Mouse (Mus musculus) heart, adult 18-20 months (tissue): ENCODE results near the gene Nav1. TPM values are rescaled to one million over a fixed set of nuclear protein-coding genes. Genes with fewer than 3 reads are reported as not detected.
"Not testable (repeated sequence)": the region's sequence is repeated elsewhere in the genome, so short reads cannot be mapped to it uniquely, and the experiment has no call there.

Source experiments
- DNase-seq, 2 experiments: peaks; one replicate each; pipeline ENCODE4 v3.0.0; 2021 to 2022; ENCODE audit warnings: mixed read lengths in 1 of 2
- total RNA-seq, 2 experiments: library from RNA; stranded (reverse); gene quantifications; 2 replicates each; pipeline ENCODE4 v1.2.3; 2021

The Nav1 gene
- total RNA-seq, 2 experiments from 2014 or later, result 16.3 to 16.7 TPM

DNA sequence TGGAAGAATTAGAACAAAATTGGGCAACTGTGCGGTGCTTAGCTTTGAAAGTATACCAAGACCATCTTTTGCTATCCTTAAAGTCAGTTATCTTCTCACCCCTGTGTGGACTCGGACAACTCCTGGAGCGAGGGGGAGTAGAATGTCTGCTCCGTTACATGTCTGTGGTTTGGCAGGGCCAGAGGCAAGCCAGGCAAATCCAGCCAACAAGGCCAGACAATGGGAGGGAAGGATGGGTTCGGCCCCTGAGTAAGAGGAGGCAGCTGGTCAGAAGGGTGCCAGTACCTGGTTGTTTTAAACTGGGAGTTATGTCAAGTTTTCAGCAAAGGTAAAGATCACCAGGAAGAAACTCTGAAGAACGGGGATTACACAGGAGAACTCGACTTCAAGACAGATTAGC lies 121.9 kb downstream of the Nav1 start:
- peak in 1 of 2 experiments; percentile 45 for DNase-seq

DNA sequence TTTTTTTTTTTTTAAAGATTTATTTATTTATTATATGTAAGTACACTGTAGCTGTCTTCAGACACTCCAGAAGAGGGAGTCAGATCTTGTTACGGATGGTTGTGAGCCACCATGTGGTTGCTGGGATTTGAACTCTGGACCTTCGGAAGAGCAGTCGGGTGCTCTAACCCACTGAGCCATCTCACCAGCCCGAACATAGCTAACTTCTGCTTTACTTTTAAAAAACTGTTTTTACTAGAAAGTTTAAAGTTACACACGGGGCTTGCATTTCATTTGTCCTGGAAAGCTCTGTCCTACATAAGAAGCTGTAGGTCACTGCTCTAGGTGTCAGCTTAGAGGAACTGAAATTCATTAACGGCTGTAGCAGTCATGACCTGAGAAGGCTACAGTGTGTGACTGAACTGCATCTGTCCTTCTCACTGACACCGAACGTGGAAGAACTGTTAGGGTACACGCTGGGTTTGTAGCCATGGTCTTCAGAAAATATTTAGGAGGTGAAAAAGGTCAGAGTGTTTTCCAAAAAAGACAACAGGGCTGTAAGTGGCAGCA lies 122.5 kb downstream of the Nav1 start:
- DNase-seq, result not testable (repeated sequence)

DNA sequence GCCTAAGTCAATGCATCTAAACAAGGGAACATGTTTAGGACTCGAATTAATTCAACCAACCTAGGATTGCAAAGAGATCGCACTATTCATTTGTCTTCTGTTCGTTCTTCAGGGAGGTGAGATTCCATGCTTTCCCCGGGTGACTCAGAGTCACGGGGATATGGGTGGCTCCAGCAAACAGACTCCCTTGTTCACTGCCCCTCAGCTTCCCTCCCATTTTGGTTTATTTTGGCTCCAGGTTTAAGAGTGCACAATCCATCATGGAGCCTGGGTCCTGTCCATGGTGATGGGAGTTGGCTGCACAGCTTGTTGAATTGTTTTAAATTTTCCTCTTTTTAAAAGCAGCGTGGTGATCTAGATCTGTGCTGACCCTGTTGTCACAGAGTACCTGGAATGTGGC lies 123.1 kb downstream of the Nav1 start:
- peak in 1 of 2 experiments; percentile 35 for DNase-seq

DNA sequence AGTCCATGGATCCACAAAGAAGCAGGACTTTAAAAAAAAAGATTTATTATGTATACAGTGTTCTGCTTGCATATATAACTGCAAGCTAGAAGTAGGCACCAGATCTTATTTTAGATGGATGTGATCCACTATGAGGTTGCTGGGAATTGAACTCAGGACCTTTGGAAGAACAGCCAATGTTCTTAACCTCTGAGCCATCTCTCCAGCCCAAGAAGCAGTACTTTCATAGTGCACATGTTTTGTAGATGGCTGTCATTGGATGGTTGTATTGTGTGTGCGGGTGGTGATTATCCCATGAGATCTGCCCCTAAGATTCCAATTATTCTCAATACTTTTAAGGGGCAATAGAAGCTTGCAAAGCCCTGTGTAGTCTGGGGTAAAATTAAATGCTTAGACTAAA lies 124.4 kb downstream of the Nav1 start:
- DNase-seq, result no peak

DNA sequence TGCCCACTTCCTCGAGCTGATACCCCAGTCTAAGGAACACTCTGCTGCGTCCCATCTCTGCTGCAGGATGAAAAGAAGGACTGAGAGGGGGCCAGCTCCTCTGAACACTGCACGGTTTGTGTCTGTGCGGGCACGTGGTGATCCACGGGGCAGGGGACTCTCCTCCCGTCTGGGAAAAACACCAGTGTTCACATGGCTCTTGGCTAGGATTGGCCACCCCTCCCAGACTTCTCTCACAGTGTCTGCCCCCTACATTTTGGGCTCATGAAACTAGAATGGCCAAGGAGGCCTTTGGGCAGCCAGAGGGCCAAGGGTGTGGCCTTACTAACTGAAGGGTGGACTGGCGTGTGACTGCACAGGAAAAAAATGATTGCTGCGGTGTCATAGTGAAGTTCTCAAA lies 125.4 kb downstream of the Nav1 start:
- peak in 1 of 2 experiments; percentile 38 for DNase-seq

DNA sequence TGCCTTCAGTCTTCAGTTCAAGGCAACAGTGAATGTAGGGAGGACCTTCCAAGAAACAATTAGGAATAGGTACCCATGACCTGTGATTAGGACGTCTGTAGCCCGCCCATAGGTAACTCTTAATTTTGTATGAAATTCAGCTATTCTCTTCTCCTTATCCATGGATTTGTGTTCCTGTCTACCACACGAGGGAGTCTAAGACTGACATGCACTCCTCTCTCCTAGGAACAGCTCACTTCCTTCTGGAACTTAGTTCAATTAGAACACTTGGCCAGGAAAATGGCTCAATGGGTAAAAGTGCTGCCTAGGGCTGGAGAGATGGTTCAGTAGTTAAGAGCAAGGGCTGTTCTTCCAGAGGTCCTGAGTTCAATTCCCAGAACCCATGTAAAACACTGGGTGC lies 126.3 kb downstream of the Nav1 start:
- DNase-seq, result no peak

DNA sequence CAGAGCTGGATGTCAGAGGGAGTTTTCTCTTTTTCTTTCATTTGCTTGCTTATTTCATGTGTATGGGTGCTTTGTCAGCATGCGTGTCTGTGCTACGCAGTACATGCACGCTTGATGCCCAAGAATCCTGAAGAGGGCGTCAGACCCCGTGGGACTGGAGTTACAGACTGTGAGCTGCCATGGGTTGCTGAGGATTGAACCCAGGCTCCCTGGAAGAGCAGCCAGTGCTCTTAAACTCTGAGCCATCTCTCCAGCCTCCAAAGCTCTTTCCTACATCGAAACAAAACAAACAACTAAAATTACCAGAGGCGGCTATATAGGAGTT lies 131.6 kb downstream of the Nav1 start:
- DNase-seq, result no peak

DNA sequence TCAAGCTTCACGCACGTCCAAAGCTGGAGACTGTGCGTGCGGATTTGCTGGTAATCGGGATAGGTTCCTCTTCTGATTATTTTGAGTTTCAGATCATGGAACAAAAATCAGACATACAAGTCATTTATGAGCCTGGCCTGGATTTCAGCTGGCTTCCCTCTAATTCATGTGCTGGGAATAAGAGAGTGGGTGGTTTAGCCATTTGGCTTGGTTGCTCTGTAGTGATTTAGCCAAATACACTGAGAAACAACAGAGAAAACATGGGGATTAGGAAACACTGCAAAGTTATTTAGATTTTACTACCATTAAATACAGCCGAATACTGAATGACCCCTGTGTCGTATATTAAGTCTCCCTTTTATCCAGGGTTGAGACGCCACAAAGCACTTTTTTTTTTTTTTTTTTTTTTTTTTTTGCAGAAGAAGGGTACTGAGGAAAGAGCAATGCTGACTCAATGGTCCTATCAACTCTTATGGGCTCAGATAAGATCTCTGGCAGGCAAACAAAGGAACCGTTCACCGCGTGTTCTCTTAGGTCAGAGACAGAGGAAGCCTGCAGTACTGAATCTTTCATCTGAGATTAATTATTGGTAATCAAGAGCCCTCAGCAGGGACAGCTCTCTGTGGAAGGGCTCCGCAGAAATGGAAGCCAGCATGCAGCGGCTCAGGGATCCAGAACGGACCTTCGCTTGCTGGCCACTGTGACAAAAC lies 132.1 kb downstream of the Nav1 start:
- peak in 1 of 2 experiments; percentile 57 for DNase-seq

DNA sequence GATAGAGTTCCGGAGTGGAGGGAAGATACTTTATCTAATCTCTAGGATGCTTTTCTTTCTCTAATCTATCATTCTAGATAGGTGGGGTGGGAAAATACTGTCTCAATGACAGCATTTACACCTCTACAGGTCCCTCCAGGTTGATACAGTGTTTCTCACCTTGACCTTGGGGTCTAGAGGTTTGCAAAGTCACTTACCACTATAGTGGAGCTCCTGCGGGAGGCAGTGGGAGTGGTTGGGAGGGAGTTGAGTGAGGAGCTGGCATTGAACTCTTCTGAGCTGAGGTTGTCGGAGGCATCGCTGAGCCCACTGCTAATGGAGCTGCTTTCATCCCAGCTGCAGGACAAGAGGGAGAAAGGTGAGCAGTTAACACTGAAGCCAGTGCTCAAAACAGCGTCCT lies 134.6 kb downstream of the Nav1 start:
- DNase-seq, result no peak

DNA sequence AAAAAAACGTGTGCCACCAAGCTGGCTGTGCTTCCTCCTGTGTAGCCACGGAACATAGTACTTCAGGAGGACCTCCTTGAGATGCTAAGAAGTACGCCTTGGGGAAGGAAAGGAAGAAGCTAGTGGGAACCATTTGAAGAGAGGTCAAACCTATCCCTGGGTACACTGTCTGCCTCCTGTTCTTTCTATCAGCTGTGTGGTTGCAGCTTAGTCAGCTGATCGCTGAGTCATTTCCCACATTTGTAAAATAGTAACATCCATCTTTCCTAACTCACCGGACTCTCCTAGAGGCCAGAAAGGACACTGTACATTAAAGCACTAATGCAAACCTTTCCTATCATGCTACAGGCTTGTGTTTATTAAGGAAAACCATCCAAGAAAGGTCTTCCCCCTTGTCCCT lies 135.4 kb downstream of the Nav1 start:
- no peak for DNase-seq

DNA sequence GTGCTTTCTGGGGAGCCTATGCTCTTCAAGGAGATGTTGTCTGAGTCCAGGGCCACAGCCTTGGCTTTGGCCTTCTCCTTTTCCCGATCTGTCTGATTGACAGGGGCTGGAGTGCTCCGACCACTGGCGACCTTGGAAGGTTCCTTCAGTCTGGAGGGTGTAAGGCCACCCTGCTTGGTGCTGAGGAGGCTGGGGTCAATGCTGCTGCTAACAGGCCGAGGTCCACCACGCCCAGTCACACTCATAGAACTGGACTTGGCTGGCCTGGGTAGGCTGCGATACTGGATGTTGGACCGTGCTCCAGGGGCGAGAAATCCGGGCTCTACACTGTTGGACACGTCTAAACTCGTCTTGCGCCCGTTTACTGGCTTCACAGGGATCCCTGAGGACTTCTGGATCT lies 136.5 kb downstream of the Nav1 start:
- no peak for DNase-seq

DNA sequence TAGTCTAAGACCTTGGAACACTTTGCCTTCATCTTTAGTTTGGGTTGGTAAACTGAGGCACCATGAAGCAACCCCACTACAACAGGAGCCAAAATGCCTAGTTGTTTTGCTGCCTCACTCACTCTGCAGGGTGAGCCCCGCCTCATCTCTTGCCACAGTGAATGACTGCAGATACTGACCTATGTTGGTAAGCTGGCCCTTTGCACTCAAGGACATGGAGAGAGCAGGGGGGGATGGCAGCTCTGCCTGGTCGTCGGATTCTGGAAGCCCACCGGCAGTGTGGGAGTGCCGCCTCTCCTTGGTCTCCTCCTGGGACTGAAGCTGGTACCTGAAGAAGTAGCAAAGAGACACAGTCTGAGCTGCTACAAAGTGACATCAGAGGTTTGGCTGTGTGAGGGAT lies 139.6 kb downstream of the Nav1 start:
- DNase-seq, result no peak

DNA sequence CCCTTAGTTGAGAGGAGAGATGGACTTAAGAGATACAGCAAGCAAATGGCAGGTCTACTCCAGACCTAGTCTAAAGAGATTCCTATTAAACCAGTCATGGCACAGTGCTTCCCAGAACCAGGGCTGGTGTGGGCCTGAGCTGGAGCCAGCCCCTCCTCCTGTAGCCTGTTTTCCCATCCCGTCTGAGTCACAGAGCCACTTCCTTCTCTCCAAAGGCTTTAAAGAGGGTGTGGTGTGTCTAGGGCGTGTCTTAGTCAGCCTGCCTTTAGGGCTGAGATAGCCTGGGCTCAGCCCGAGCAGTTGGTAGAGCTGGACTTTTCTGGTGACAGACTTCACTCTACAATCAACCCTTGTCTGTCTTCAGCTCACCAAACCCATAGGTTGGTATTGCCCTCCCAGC lies 140.2 kb downstream of the Nav1 start:
- DNase-seq, result peak; percentile 44 to 78

DNA sequence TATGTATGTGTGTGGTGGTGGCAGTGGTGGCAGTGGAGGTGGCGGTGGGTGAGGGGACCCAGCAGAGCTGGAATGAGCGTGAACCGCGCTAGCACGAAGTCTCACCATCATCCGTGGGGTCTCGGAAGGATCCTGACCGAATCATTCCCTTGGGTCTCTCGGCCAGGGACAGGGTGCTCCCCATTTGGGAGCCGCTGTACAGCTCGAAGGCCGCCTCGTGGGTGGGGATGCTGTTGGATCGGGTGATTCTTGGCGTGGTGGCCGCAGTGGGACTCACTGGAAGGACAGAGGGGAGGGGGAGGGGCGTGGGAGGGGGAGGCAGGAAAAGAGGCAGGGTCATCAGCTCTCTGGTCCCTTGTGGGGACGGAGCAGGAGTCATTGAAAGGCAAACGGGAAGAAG lies 141.4 kb downstream of the Nav1 start:
- no peak for DNase-seq

DNA sequence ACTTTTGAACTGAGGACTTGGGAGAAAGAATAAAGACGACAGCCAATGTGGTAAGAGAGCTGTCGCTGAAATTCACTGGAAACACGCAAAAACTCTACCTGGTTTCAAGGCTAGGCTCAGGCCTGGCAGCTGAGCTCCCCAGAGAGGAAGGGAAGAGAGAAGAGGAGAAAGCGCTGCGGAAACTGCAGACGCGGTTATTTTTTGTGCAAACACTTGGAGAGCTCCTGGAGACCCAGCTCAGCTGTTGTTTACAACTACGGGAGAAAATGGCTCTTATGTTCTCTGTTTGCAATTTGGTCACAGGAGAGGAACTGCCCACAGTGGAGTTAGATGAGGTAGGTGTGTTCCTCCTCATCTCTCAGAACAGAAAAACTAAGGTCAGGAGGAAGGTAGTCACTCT lies 144.4 kb downstream of the Nav1 start:
- no peak for DNase-seq

DNA sequence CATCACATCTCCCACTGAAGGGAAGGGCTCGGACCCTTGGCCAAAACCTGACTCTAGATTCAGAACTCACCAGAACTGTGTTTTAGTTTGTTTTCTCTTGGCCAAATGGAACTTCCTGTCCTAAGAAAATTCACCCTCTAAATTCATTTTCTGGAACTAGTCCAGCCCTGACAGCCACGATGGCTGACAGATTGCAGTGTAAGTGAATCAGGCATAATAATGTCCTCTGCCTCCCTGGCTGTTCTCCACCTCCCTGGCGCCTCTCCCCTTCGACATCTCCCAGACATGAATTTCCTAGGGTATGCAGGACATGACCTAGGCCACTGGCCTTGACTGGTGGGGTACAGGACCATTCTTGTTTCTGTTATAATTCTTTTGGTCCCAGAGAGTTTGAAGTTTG lies 144.8 kb downstream of the Nav1 start:
- DNase-seq, result peak; percentile 64 to 69

DNA sequence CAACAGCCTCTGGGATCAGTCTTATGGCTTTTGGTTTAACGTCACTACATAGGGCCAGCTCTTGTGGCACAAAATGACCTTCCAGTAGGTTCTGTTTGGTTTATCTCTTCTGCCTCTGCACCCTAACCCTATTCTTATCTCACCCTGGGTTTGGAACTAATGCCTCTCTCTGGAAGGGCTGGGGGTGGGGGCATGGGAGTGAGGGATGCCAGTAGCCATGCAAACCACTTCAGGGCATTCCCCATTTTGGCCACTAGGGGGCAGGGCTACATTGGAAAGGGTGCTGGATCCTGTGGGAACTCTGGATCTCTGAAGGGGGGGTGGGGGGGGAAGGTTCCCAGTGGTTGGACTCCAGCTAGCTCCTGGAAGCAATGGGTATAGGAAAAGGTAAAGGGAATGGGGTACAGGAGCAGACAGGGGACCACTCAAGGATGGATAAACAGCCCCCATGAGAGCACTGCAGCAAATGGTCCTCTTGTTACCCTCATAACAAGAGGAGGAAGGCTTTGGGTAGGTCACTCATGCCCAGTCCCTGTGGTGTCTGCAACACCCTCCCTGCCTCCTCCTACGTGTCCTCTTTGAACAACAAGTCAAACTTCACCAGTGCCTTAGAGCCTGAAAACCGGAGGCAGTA lies 145.9 kb downstream of the Nav1 start:
- peak; percentile 69 to 91 for DNase-seq

DNA sequence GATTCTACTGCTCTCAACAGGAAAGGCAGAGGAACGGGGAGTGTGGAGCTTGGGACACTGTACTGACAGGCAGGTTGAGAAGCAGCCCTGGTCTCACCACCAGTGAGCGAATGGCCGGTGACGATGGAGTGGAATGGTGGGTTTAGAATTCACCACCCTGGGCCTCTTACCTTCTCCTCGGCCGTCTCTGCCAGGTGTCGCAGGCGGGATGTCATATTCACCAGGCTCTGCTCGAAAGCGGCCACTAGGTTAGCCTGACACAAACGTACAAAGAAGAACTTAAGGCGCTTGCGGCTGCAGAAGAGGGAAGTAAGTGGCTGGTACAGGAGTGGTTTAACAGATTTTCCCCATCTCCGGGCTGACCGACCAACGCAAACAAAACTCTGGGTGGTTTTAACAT lies 146.6 kb downstream of the Nav1 start:
- DNase-seq, result no peak

DNA sequence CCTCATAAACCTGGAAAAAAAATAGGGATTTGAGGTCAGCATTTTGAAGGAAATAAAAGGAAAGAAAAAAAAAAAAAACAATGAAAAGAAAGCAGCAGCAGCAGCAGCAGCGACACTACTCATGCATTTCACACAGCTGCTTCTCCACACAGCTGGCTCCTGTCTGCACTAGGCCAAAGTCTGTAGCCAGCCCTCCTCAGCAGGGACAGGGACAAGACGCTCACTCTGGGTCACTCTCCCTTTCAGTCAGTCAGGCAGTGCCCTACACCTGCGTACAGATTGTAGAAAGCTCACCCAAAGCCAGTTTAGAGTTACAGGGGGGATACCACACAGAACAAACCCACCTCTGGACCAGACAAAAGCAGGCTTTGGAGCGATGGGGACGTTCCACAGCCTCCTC lies 149.2 kb downstream of the Nav1 start:
- no peak for DNase-seq

DNA sequence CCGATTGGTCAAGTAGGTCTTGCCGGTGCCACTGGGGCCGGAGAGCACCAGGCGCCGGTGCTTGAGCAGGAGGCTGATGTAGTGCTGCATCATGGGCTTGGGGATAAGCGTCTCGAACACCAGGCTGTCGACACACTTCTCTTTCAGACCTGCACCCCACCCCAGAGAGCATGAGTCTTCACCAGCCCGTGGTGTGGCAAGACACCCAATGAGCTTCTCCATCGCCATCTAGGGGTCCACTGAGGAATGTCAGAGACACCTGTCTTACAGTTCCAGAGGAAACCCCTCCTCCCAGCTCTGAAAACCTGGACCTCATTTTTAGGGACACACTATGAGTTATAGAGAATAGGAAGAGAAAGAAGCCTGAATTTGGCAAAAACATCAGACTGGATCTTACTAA lies 154.8 kb downstream of the Nav1 start:
- DNase-seq, result peak in 1 of 2 experiments; percentile 40

DNA sequence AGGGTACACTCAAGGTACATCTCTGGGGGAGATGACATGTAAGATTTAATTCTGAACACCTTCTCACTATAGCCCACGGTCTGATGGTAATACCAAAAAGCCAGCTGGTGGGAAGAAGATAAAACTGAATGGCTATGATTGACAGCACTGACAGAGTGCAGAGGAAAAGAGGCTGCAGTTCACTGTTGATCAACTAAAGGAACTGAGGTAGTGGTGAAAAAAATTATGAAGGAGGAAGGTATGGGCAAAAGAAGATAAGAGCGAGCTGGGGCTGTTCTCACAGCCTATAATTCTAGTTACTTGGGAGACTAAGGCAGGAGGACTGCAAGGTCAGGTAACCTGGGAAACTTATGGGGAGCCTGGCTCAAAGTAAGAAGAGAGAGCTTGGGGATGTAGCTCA lies 155.7 kb downstream of the Nav1 start:
- no peak for DNase-seq

DNA sequence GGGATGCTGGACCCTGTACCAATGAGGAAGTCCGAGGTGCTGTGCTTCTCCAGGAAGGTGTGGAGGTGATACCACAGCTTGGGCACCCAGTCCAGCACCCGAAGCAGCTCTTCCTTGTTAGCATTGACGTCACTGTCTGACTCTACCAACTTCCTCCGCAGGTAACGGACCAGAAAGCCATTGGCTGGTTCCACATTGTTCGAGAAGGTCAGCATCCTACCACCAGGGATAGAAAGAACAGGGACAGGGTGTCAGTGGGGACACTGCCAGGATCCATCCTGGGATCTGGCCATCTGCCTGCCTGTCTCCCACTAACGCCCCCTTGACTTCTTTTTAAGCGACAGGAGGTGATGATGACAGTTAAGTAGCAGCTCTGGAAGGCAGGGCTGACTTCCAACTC lies 157.2 kb downstream of the Nav1 start:
- DNase-seq, result no peak

DNA sequence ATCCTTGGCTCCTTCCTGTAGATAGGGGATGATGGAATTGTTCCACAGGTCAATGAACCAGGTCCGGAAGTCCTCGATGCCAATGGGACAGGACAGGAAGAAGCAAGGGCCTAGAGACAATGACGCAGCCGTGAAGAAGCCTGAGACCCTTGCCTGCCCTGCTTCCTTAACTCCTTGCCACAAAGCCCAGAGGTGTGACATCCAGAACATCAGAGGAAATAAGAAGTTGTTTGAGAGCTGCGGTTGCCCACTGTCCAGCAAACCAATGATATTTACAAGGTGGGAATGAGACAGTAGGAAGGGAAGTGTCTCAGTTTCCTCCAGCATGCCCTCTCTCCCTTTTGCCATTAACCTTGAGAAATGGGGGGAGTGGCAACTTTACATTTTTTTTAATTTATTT lies 158.2 kb downstream of the Nav1 start:
- no peak for DNase-seq

DNA sequence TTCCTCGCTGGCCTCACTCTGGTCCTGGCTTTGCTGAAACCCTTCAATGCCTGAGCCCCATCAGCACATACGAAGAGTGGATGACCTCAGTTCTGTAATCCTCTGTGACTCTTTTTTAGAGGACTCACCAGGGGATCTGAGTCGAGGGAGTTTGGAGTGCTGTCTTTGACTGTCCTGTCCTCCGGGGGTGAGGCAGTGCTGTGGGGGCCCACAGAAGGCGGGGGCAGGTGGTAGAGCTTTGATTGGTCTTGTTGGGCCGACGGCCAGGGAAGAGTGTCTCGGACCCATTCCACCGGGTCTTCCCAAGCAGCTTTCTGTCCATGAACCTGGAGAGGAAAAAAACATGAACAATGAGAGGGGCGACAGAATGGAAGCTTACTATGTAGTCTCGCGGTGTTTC lies 163.6 kb downstream of the Nav1 start:
- DNase-seq, result no peak
